Mouse (Mus musculus) limb, embryonic 15.5 days (tissue): ENCODE measurements around the gene Bcat2. TPM values are rescaled to one million over a fixed set of nuclear protein-coding genes. Genes with fewer than 3 reads are reported as not detected.

Experiments used
- ATAC-seq: fragments of 200-750 bp; cut with Nextera tagmentation; 2 replicates; pipeline ENCODE4 v1.8.0; 2017; ENCODE audit warnings: low read depth, moderate TSS enrichment; ENCODE audit not compliant: insufficient number of reproducible peaks, low FRiP score, low TSS enrichment
- H3K27ac ChIP-seq: fragments of 300-500 bp; sonication (generic); 2 replicates; pipeline ENCODE4 v1.5.1; 2015; ENCODE audit warnings: moderate library complexity, mild to moderate bottlenecking, inconsistent platforms
- H3K27me3 ChIP-seq: fragments of 300-500 bp; sonication (generic); 2 replicates; pipeline ENCODE4 v1.6.1; 2015; ENCODE audit warnings: inconsistent platforms
- H3K36me3 ChIP-seq: fragments of 300-500 bp; sonication (generic); 2 replicates; pipeline ENCODE4 v1.6.1; 2015; ENCODE audit warnings: inconsistent platforms
- H3K4me1 ChIP-seq: fragments of 300-500 bp; sonication (generic); 2 replicates; pipeline ENCODE4 v1.6.1; 2015; ENCODE audit warnings: inconsistent platforms
- H3K4me2 ChIP-seq: fragments of 300-500 bp; sonication (generic); 2 replicates; pipeline ENCODE4 v1.6.1; 2015; ENCODE audit warnings: mild to moderate bottlenecking, inconsistent platforms
- H3K4me3 ChIP-seq: fragments of 300-500 bp; sonication (generic); 2 replicates; pipeline ENCODE4 v1.5.1; 2015; ENCODE audit warnings: mild to moderate bottlenecking, inconsistent platforms
- H3K9ac ChIP-seq: fragments of 300-500 bp; sonication (generic); 2 replicates; pipeline ENCODE4 v1.6.1; 2015; ENCODE audit warnings: inconsistent platforms
- H3K9me3 ChIP-seq: fragments of 300-500 bp; sonication (generic); 2 replicates; pipeline ENCODE4 v1.6.1; 2016; ENCODE audit warnings: inconsistent platforms
- WGBS: fragments of 180-500 bp; shearing (Covaris S2); methylation state at CpG from one replicate; pipeline ENCODE4 v1.1.7; 2015; 5-methylcytosine and 5-hydroxymethylcytosine counted together
- polyA plus RNA-seq: library from polyadenylated mRNA; unstranded; fragments of >200 nt; fragmentation: Nextera tagmentation; extraction: Ambion mirVana; gene quantifications from 2 replicates; pipeline ENCODE4 v1.2.1, GENCODE M21; 2015

Gene Bcat2
- polyA plus RNA-seq, 1 experiment from 2014 or later = 64.4 TPM

DNA sequence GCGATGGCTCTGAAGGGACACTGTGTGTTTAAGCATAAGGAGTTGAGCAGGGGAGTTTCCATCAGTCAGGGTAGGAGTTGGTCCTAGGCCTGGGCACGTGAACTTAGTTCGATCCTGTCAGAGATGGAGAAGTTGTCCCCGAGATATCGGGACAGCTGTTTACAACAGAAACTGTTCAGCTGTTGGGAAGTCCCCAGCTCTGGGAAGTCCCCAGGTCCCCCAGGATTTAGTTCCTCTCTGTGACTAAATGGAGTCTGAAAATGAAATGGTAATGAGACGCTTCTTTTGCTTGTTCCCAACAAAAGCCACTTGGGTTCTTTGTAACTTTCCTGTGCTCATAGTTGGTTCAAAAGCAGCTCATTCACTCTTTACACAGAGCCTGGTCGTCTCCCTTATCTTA is 21.9 kb downstream of the Bcat2 start:
- Histone ChIP-seq H3K9ac (no peak overlapping the region), H3K36me3 (peaks cover 12% of the 10 kb centered on the region; the same call in 1 of the 2 replicates), H3K4me2 (no peak overlapping the region), H3K27me3 (no peaks in the 10 kb centered on the region), H3K27ac (no peak overlapping the region), H3K4me3 (no peak overlapping the region), H3K4me1 (peaks cover 8% of the 10 kb centered on the region; the same call in 1 of the 2 replicates), H3K9me3 (no peaks in the 10 kb centered on the region)
- ATAC-seq = no peak
- WGBS = 72% methylated on average over 7 of the region's 7 CpGs

DNA sequence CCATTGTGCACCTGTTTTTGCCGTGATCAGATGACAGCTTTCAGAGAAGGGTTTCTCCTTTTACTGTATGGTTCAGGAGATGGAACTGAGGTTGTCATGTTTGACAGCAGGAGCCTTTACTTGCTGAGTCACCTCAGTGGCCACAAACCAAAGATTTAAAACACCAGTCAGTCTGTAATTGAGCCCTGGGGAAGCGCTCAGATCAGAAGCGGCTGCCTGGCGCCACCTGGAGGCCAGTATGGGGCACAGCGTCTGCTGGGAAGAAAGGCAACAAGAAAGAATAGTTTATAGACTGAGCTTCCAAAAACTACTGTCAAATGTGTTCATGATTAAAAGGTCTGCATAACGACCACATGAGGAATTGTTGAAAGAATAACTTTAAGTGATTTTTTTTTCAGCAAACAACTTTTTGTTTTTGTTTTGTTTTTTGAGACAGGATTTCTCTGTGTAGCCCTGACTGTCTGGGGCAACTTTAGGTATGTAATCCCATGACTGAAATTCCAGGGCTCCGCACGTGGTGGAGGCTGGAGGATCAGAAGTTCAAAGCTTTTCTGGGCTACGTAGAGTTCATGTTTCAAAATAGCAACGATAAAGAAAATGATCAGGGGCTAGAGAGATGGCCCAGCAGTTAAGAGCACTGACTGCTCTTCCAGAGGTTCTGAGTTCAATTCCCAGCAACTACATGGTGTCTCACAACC is 23.3 kb downstream of the Bcat2 start:
- H3K36me3 ChIP-seq = no peaks in the 10 kb centered on the region
- 16% methylated on average over 10 of the region's 10 CpGs for WGBS

DNA sequence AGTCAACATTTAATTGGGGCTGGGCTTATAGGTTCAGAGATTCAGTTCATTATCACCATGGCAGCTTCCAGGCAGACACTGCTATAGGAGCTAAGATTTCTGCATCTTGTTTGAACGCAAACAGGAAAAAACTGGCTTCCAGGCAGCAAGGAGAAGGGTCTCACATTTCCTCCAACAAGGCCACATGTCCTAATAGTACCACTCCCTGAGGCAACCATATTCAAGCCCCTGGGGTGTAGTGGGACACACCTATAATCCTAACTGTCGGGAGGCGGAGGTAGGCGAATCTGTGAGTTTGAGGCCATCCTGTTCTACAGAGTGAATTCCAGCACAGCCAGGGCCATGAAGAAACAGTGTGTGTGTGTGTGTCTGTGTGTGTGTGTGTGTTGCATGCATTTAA is 25.2 kb downstream of the Bcat2 start:
- Histone ChIP-seq H3K9me3 (no peaks in the 10 kb centered on the region), H3K9ac (no peak overlapping the region), H3K4me3 (no peak overlapping the region), H3K4me1 (no peaks in the 10 kb centered on the region), H3K27me3 (no peaks in the 10 kb centered on the region), H3K27ac (no peak overlapping the region), H3K36me3 (no peaks in the 10 kb centered on the region), H3K4me2 (no peak overlapping the region)
- ATAC-seq = no peak
- 68% methylated on average over 4 of the region's 4 CpGs for WGBS

More for the DNA sequence above, 23.3 kb downstream of the Bcat2 start:
- no peak for ATAC-seq
- Histone ChIP-seq H3K4me2 (no peak overlapping the region), H3K27me3 (no peaks in the 10 kb centered on the region), H3K4me3 (no peak overlapping the region), H3K27ac (no peak overlapping the region), H3K9ac (no peak overlapping the region), H3K4me1 (peaks cover 8% of the 10 kb centered on the region; the same call in 1 of the 2 replicates), H3K9me3 (no peaks in the 10 kb centered on the region)

DNA sequence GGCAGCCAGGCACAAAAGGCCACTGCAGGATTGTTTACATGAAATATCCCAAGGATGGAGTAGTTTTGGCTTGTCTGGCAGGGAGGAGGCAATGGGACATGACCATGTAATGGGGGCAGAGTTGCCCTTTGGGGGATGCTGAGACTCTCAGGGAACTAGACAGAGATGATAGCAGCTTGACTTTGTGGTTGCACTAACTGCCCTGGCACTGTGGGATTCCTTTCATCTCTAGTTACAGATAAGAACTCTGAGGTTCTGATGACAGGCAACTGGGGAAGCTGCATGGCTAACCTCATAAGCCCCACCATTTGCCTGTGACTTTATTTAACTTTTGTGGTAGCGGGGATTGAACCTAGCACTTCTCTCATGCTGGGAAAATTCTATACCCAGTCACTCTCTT is 26.2 kb downstream of the Bcat2 start:
- H3K4me3 ChIP-seq = no peak overlapping the region
- no peak overlapping the region for H3K9ac ChIP-seq
- no peaks in the 10 kb centered on the region for H3K4me1 ChIP-seq
- no peaks in the 10 kb centered on the region for H3K9me3 ChIP-seq
- no peak overlapping the region for H3K27ac ChIP-seq
- H3K36me3 ChIP-seq = no peaks in the 10 kb centered on the region
- WGBS = 74% methylated on average over 1 of the region's 1 CpGs
- ATAC-seq = no peak
- no peaks in the 10 kb centered on the region for H3K27me3 ChIP-seq
- no peak overlapping the region for H3K4me2 ChIP-seq

DNA sequence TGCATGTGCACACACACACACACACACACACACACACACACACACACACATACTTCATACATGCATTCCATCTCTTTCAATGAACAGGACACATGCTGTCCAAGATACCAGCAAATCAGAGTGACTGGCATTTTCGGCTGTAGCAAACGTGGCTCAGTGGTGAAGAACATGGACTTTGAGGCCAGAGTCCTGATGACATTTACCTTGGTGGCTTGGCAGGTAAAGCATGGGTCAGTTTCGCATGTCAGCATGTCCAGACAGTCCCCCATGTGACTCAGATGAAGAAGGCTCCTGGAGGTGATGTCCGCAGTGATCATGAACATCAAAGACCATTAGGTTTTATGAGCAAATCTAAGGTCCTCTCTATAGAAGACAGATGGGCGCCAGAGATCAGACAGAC is 27.1 kb downstream of the Bcat2 start:
- 86% methylated on average over 5 of the region's 5 CpGs for WGBS
- Histone ChIP-seq H3K9ac (no peak overlapping the region), H3K36me3 (no peaks in the 10 kb centered on the region), H3K27ac (no peak overlapping the region), H3K27me3 (no peaks in the 10 kb centered on the region), H3K9me3 (no peaks in the 10 kb centered on the region), H3K4me2 (no peak overlapping the region), H3K4me1 (peaks cover 3% of the 10 kb centered on the region; the same call in 1 of the 2 replicates), H3K4me3 (no peak overlapping the region)
- no peak for ATAC-seq

DNA sequence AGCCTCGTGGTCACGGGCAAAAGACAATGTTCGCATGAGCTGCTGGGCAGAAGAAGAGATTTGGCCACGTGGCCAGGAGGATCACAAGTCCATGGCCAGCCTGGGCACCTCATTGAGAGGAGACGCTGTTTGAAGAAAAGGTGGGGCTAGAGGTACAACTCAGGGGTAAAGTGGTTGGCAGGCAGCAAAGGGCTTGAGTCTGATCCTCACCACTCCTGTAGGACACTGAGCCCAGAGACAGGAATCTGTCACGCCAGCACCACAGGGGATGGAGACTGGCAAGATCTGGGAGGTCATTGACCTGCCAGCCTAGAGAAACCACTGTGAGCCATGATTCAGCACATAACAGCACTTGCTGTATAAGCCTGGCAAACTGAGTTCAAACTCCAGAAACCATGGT is 27.6 kb downstream of the Bcat2 start:
- Histone ChIP-seq H3K27me3 (no peaks in the 10 kb centered on the region), H3K27ac (no peak overlapping the region), H3K4me1 (peaks cover 3% of the 10 kb centered on the region; the same call in 1 of the 2 replicates), H3K36me3 (no peaks in the 10 kb centered on the region), H3K9ac (no peak overlapping the region), H3K4me2 (no peak overlapping the region), H3K9me3 (no peaks in the 10 kb centered on the region), H3K4me3 (no peak overlapping the region)
- 89% methylated on average over 6 of the region's 6 CpGs for WGBS
- no peak for ATAC-seq

DNA sequence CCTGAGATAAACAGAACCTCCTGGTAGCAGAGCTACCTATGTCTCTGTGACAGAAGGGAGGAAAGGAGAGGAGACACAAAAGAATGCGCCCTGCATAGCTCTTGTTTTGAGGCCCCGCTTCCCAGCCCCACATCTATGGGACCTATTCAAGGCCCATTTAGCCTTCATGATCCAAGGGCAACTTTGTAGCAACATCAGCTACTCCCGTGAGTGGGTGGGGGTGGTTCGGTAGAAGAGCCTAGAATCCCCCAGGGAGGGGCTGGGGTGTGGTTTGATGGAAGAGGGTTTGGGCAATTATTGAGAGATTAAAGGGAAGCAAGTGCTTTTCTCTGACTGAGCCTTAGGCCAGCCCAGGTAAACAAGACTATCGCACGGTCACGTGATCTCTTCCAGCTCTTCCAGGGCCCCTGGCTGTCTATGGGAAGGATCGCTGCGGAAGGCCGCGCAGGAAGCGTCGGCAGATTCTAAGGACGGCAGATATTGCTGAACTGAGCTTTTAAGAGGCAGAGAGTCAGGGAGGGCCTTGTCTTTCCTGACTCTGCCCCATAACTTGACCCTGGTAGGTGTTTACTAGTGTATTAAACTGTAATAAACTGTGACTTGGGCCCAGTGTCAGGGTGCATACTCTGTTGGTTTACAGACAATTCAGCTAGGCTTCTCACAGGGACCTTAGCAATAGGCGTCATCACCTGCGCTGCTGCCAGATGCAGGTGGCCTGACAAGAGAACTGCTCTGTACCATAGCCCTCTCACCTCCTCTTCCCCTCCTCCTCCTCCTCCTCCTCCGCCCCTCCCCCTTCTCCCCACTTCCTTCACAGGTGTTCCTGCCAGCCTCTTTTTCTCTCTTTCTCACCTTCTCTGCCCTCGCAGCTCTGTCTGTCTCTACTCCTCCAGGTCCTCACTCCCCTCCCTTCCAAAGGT is 29.3 kb downstream of the Bcat2 start:
- no peak for ATAC-seq
- H3K4me2 ChIP-seq = no peak overlapping the region
- H3K36me3 ChIP-seq = no peaks in the 10 kb centered on the region
- H3K4me3 ChIP-seq = no peak overlapping the region
- no peaks in the 10 kb centered on the region for H3K9me3 ChIP-seq
- peaks cover 3% of the 10 kb centered on the region; the same call in 1 of the 2 replicates for H3K4me1 ChIP-seq
- H3K27ac ChIP-seq = no peak overlapping the region
- H3K27me3 ChIP-seq = no peaks in the 10 kb centered on the region
- no peak overlapping the region for H3K9ac ChIP-seq
- WGBS = 41% methylated on average over 18 of the region's 18 CpGs

DNA sequence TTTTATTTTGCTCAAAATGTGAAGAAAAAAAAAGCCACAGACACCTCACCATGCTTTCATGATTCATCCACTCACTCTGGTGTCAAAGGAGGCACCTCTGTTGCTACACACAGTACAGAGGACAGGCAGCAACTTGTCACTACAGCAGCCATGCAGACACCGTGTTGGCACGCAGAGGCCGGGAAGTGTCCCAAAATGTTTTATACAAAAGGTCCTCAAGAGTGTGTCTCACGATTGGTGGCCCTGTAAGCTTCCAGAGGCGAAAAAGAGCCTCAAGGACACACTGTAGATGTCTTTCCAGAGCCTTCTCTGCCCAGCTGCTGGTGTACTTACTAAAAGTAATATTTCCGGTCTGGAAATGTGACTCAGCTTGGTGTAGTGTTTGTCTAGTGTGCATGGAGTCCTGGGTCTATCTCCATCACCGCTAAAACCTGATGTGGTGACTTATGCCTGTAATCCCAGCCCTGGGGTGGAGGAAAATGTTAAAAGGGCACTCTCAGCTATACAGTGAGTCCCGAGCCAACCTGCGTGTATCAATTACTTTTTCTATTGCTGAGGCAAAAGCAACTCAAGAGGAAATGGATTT is 35.8 kb downstream of the Bcat2 start:
- WGBS = 66% methylated on average over 9 of the region's 9 CpGs
- peak overlapping the region; percentile 71 for H3K27ac ChIP-seq
- ATAC-seq = no peak

DNA sequence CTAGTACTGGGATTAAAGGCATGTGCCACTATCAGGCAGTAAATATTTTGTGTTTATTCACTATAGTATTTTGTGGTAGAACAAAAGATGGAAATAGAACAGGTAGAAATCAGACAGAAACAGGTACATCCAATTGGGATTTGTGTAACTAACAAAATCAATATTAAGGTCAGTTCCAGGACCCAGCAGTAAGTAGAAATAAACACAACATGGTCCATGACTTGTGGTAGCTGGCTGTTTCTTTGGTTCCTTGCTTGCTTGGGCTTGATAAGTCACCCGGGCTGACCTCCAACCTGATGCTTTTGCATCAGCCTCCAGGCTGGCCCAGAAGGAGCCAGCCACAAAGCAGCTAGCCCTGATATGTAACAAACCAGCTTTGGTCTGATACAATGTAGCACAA is 39.6 kb downstream of the Bcat2 start:
- ATAC-seq = no peak
- 76% methylated on average over 1 of the region's 1 CpGs for WGBS
- Histone ChIP-seq H3K36me3 (no peaks in the 10 kb centered on the region), H3K4me2 (no peak overlapping the region), H3K9me3 (no peaks in the 10 kb centered on the region), H3K4me1 (peaks cover 3% of the 10 kb centered on the region; the same call in 1 of the 2 replicates), H3K4me3 (no peak overlapping the region), H3K27ac (no peak overlapping the region), H3K27me3 (no peaks in the 10 kb centered on the region), H3K9ac (no peak overlapping the region)

More for the DNA sequence above, 35.8 kb downstream of the Bcat2 start:
- H3K4me3 ChIP-seq = no peak overlapping the region
- no peak overlapping the region for H3K4me2 ChIP-seq
- H3K9me3 ChIP-seq = no peaks in the 10 kb centered on the region
- no peaks in the 10 kb centered on the region for H3K36me3 ChIP-seq
- H3K4me1 ChIP-seq = peaks cover 3% of the 10 kb centered on the region; the same call in 1 of the 2 replicates
- H3K9ac ChIP-seq = no peak overlapping the region
- no peaks in the 10 kb centered on the region for H3K27me3 ChIP-seq

DNA sequence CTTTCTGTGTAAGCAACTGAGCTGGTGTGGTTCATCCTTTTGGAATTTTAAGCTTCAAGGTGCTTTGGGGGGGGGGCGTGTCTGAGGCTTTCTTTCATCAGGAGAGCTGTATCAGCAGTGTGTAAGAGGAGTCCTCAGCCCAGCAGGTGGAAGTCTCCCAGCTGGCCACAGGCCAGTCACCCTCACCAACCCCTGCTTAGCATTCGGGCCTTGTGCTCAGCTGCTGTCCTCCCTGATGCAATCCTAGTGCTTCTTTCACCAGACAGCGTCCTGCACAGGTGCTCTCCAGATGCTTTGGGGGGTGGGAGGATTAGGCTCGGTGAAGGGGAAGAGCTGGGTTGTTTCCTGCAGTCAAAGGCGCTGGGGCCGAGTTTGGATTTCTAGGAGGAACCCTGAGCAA is 46.3 kb downstream of the Bcat2 start:
- 0 out of 2 replicates have a peak, but pooled peaks have one; percentile 46 for ATAC-seq
- 20% methylated on average over 6 of the region's 6 CpGs for WGBS
- no peak overlapping the region for H3K4me3 ChIP-seq
- no peaks in the 10 kb centered on the region for H3K36me3 ChIP-seq
- no peaks in the 10 kb centered on the region for H3K9me3 ChIP-seq
- H3K4me2 ChIP-seq = no peak overlapping the region
- H3K27me3 ChIP-seq = peaks cover 32% of the 10 kb centered on the region
- peaks cover 34% of the 10 kb centered on the region for H3K4me1 ChIP-seq
- H3K27ac ChIP-seq = peak overlapping the region; percentile 47
- no peak overlapping the region for H3K9ac ChIP-seq

DNA sequence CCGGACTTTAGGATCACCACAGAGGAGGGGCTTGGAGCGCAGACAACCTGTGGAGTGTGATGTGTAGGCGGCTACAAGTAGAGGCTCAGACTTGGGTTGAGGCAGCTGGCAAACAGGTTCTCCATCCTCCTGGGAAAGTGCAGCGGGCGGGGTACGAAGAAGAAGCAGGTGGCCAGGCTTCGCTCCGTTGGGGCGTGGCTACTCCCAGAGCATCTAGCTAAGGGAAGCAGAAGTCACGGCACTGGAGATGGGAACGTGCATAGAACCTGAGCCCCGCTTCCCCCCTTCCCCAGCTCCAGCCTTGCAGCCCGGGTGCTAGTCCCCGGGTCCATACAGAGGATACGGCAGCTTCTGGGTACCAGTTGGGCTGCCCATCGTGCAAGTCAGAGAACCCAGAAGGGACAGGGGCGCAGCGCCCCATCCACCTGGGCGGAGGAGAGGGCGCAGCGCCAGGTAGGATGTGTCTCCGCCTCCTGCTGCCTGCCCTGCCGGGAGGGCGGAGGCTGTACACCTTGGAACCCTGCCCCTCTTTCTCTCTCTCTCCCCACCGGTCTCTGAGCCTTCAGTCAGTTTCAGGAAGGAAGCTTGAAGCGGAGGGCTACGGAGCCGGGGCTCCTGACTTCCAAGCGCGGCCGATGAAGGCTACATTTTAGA is 47.2 kb downstream of the Bcat2 start, which contains the start of gene Fut1:
TSS of gene Fut1 (plus strand) at position 248 of the 654 bp plus-strand sequence.
- Histone ChIP-seq H3K36me3 (no peaks in the 10 kb centered on the region), H3K4me3 (peak within 1 kb of the TSS; percentile 30), H3K27ac (peak within 1 kb of the TSS; percentile 64), H3K4me2 (peak within 1 kb of the TSS; percentile 52), H3K9me3 (no peaks in the 10 kb centered on the region), H3K9ac (peak within 1 kb of the TSS; percentile 21; the same call in 1 of the 2 replicates), H3K27me3 (peaks cover 32% of the 10 kb centered on the region), H3K4me1 (peaks cover 34% of the 10 kb centered on the region)
- WGBS = 4% methylated on average over 31 of the region's 31 CpGs
- peak; percentile 32; the same call in 1 of the 2 replicates for ATAC-seq
